Mouse (Mus musculus) midbrain, embryonic 11.5 days (tissue): ENCODE measurements at regions not wholly inside any gene's neighbourhood (a gene's known extent, or its start where the extent isn't known, plus 50 kb on each side); places are given as distances from the start of the nearest gene placed in this dataset.

ENCODE experiments used
- ATAC-seq: fragments of 200-750 bp; cut with Nextera tagmentation; 2 replicates; pipeline ENCODE4 v1.8.0; 2017; ENCODE audit warnings: moderate TSS enrichment, moderate library complexity; ENCODE audit not compliant: low FRiP score
- DNase-seq: peaks from one replicate; pipeline ENCODE4 v3.0.0; 2015; ENCODE audit warnings: low spot score; ENCODE audit errors: missing footprints
- H3K27ac ChIP-seq: fragments of 300-500 bp; sonication (generic); 2 replicates; pipeline ENCODE4 v1.5.1; 2014; ENCODE audit warnings: low read depth, low read length
- H3K27me3 ChIP-seq: fragments of 300-500 bp; sonication (generic); 2 replicates; pipeline ENCODE4 v1.6.1; 2014; ENCODE audit warnings: mild to moderate bottlenecking, low read length, moderate library complexity, mixed read lengths; ENCODE audit not compliant: control insufficient read depth, insufficient read depth
- H3K36me3 ChIP-seq: fragments of 300-500 bp; sonication (generic); 2 replicates; pipeline ENCODE4 v1.6.1; 2014; ENCODE audit warnings: mild to moderate bottlenecking, low read length, moderate library complexity, mixed read lengths; ENCODE audit not compliant: control insufficient read depth, insufficient read depth
- H3K4me1 ChIP-seq: fragments of 300-500 bp; sonication (generic); 2 replicates; pipeline ENCODE4 v1.6.1; 2014; ENCODE audit warnings: low read length; ENCODE audit not compliant: control insufficient read depth, insufficient read depth
- H3K4me2 ChIP-seq: fragments of 300-500 bp; sonication (generic); 2 replicates; pipeline ENCODE4 v1.6.1; 2014; ENCODE audit warnings: mild to moderate bottlenecking, moderate library complexity
- H3K4me3 ChIP-seq: fragments of 300-500 bp; sonication (generic); 2 replicates; pipeline ENCODE4 v1.5.1; 2014; ENCODE audit warnings: low read depth, low read length
- H3K9ac ChIP-seq: fragments of 300-500 bp; sonication (generic); 2 replicates; pipeline ENCODE4 v1.6.1; 2014; ENCODE audit warnings: low read length
- H3K9me3 ChIP-seq: fragments of 300-500 bp; sonication (generic); 2 replicates; pipeline ENCODE4 v1.6.1; 2016; ENCODE audit warnings: low read length; ENCODE audit not compliant: control insufficient read depth
- WGBS: fragments of 180-500 bp; shearing (Covaris S2); extraction: QIAGEN DNeasy Blood & Tissue Kit; methylation state at CpG from one replicate; pipeline ENCODE4 v1.1.7; 2014; 5-methylcytosine and 5-hydroxymethylcytosine counted together

GRCm38 (mm10) chr1:47961860-47962259 is 1069.2 kb upstream of the Slc39a10 start:
- Histone ChIP-seq H3K4me1 (no peaks in the 10 kb centered on the region), H3K4me3 (no peak overlapping the region), H3K27me3 (no peaks in the 10 kb centered on the region), H3K9ac (no peak overlapping the region), H3K4me2 (no peak overlapping the region), H3K9me3 (no peaks in the 10 kb centered on the region), H3K36me3 (no peaks in the 10 kb centered on the region), H3K27ac (no peak overlapping the region)
- no peak for ATAC-seq
- DNase-seq: peak; percentile 54
- 88% methylated on average over 1 of the region's 1 CpGs for WGBS

- Histone ChIP-seq H3K4me1 (no peaks in the 10 kb centered on the region), H3K9me3 (no peaks in the 10 kb centered on the region), H3K9ac (no peak overlapping the region), H3K36me3 (no peaks in the 10 kb centered on the region), H3K4me3 (no peak overlapping the region), H3K27me3 (no peaks in the 10 kb centered on the region), H3K4me2 (no peak overlapping the region), H3K27ac (no peak overlapping the region)
- DNase-seq (no peak), ATAC-seq (no peak)
Measured at GRCm38 (mm10) chr1:47940688-47941087, 1048.0 kb upstream of the Slc39a10 start.

- WGBS: 14% methylated on average over 1 of the region's 1 CpGs
- H3K9ac ChIP-seq: no peak overlapping the region
Measured at GRCm38 (mm10) chr1:47914126-47914525, 1021.5 kb upstream of the Slc39a10 start.

More at GRCm38 (mm10) chr1:47914126-47914525, 1021.5 kb upstream of the Slc39a10 start:
- Histone ChIP-seq H3K27me3 (no peaks in the 10 kb centered on the region), H3K36me3 (no peaks in the 10 kb centered on the region), H3K4me2 (no peak overlapping the region), H3K9me3 (no peaks in the 10 kb centered on the region), H3K27ac (no peak overlapping the region), H3K4me1 (no peaks in the 10 kb centered on the region), H3K4me3 (no peak overlapping the region)
- ATAC-seq (no peak), DNase-seq (no peak)
